Mouse (Mus musculus) myocyte (in vitro differentiated cells): Measurements from ENCODE around the gene Terf2ip.

Experiments used
- CEBPB ChIP-seq: IDR thresholded peaks from 2 replicates; pipeline ENCODE4 v1.6.1; 2011; ENCODE audit warnings: mild to moderate bottlenecking, moderate library complexity; ENCODE audit not compliant: poor library complexity, insufficient read depth, severe bottlenecking
- POLR2A ChIP-seq: IDR thresholded peaks from one replicate; pipeline ENCODE4 v1.6.1; 2011; ENCODE audit warnings: low read depth, mild to moderate bottlenecking, control low read depth, moderate library complexity; ENCODE audit not compliant: insufficient read length
- TCF3 ChIP-seq: IDR thresholded peaks from one replicate; pipeline ENCODE4 v1.6.1; 2011; ENCODE audit warnings: low read depth, control low read depth; ENCODE audit not compliant: insufficient read length
- USF1 ChIP-seq: IDR thresholded peaks from one replicate; pipeline ENCODE4 v1.6.1; 2011; ENCODE audit warnings: low read depth, mild to moderate bottlenecking, control low read depth, moderate library complexity

DNA sequence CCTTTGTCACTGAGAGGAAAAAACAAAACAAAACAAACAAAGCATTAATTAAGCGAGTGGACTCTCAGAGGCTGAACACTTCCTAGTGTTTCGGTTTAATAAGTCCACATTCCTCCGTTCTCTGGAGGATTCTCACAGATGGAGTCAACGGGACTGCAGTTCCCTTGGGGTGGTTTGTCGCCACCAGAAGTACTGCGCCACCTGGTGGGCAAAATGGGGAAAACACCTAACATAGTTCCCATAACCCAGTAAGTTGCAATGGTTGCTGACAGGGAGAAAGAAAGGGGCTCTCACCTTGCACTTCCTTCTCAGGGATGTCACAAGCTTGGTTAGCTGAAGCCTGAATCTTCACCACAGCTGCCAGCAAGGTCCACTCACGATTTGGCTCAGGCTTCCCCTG lies 21.3 kb upstream of the Terf2ip start:
- TF ChIP-seq TCF3 (no peak), POLR2A (no peak), CEBPB (no peak), USF1 (no peak)
